Mouse (Mus musculus) liver, postnatal 0 days (tissue): ENCODE measurements around the gene Coasy.

ENCODE experiments used
- CTCF ChIP-seq: sonication (generic); IDR thresholded peaks from 2 replicates; pipeline ENCODE4 v1.5.1; 2016; ENCODE audit warnings: antibody characterized with exemption, low read depth
- EP300 ChIP-seq: IDR thresholded peaks from 2 replicates; pipeline ENCODE4 v1.6.1; 2016; ENCODE audit warnings: antibody characterized with exemption, low read depth, mild to moderate bottlenecking

- TF ChIP-seq CTCF (no peak), EP300 (no peak)
Observed at GRCm38 (mm10) chr11:101052751-101053473, 29.5 kb upstream of the Coasy start.
